Mouse (Mus musculus) kidney, embryonic 14.5 days (tissue): ENCODE data around the gene Ifna4. TPM values are rescaled to one million over a fixed set of nuclear protein-coding genes. Genes with fewer than 3 reads are reported as not detected.
"Not testable (repeated sequence)": the region's sequence is repeated elsewhere in the genome, so short reads cannot be mapped to it uniquely, and the experiment has no call there.

Experiments
- ATAC-seq: fragments of 200-750 bp; cut with Nextera tagmentation; 2 replicates; pipeline ENCODE4 v1.8.0; 2017; ENCODE audit warnings: moderate number of reproducible peaks, mild to moderate bottlenecking, moderate TSS enrichment, moderate library complexity; ENCODE audit not compliant: low FRiP score, low TSS enrichment
- H3K27ac ChIP-seq: fragments of 300-500 bp; sonication (generic); 2 replicates; pipeline ENCODE4 v1.5.1; 2014; ENCODE audit warnings: low read depth, mild to moderate bottlenecking, low read length, moderate library complexity, mixed read lengths
- H3K27me3 ChIP-seq: fragments of 300-500 bp; sonication (generic); 2 replicates; pipeline ENCODE4 v1.6.1; 2014; ENCODE audit warnings: mild to moderate bottlenecking, low read length; ENCODE audit not compliant: control insufficient read depth, insufficient read depth
- H3K36me3 ChIP-seq: fragments of 300-500 bp; sonication (generic); 2 replicates; pipeline ENCODE4 v1.6.1; 2014; ENCODE audit warnings: low read length, mixed read lengths; ENCODE audit not compliant: control insufficient read depth, insufficient read depth
- H3K4me1 ChIP-seq: fragments of 300-500 bp; sonication (generic); 2 replicates; pipeline ENCODE4 v1.6.1; 2014; ENCODE audit warnings: low read length, mixed read lengths; ENCODE audit not compliant: control insufficient read depth, insufficient read depth
- H3K4me2 ChIP-seq: fragments of 300-500 bp; sonication (generic); replicated peaks from 2 replicates; pipeline ENCODE4 v1.6.1; 2014; ENCODE audit warnings: low read depth, mild to moderate bottlenecking, low read length
- H3K4me3 ChIP-seq: fragments of 300-500 bp; sonication (generic); 2 replicates; pipeline ENCODE4 v1.5.1; 2014; ENCODE audit warnings: mild to moderate bottlenecking, low read length
- H3K9ac ChIP-seq: fragments of 300-500 bp; sonication (generic); 2 replicates; pipeline ENCODE4 v1.6.1; 2014; ENCODE audit warnings: low read depth, mild to moderate bottlenecking, low read length, moderate library complexity
- H3K9me3 ChIP-seq: fragments of 300-500 bp; sonication (generic); 2 replicates; pipeline ENCODE4 v1.6.1; 2016; ENCODE audit warnings: low read length; ENCODE audit not compliant: control insufficient read depth
- WGBS: fragments of 180-500 bp; shearing (Covaris S2); extraction: QIAGEN DNeasy Blood & Tissue Kit; methylation state at CpG from one replicate; pipeline ENCODE4 v1.1.7; 2014; 5-methylcytosine and 5-hydroxymethylcytosine counted together
- polyA plus RNA-seq: library from polyadenylated mRNA; unstranded; fragments of >200 nt; fragmentation: Nextera tagmentation; extraction: Ambion mirVana; gene quantifications from 2 replicates; pipeline ENCODE4 v1.2.1, GENCODE M21; 2014

The Ifna4 gene
- polyA plus RNA-seq, 1 experiment from 2014 or later, result not detected

GRCm38 (mm10) chr4:88822995-88823394 is 18.7 kb upstream of the Ifna4 start:
- Histone ChIP-seq H3K4me3 (no peak overlapping the region), H3K4me1 (no peaks in the 10 kb centered on the region), H3K9ac (no peak overlapping the region), H3K36me3 (no peaks in the 10 kb centered on the region), H3K9me3 (no peaks in the 10 kb centered on the region), H3K27me3 (no peaks in the 10 kb centered on the region), H3K4me2 (no peak overlapping the region), H3K27ac (no peak overlapping the region)
- 32% methylated on average over 4 of the region's 4 CpGs for WGBS
- ATAC-seq, result no peak

GRCm38 (mm10) chr4:88827116-88827515 is 14.5 kb upstream of the Ifna4 start, which contains the start of gene Ifna6:
Gene Ifna6 (plus strand): TSS chr4:88827416.
- H3K9me3 ChIP-seq, H3K4me1 ChIP-seq, H3K36me3 ChIP-seq, H3K27me3 ChIP-seq, H3K4me2 ChIP-seq, H3K9ac ChIP-seq, ATAC-seq, H3K4me3 ChIP-seq, H3K27ac ChIP-seq: not testable (repeated sequence)

DNA sequence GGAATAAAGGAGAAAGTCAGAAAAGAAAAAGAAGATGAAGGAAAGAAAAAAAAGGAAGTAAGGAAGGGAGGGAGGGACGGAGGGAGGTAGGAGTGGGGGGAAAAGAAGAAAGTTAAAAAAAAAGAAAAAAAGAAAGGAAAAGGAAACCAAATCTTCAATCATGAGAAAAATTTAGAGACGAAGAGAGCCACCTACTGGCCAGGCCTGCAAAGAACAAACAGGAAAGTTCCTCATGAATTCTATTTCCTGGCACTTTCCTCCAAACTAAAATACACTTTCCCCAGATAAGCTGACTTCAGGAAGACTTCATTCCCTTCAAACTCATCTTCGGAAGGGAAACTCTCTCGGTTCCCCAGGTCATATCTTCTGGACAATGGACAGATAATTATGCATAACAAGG is 11.1 kb upstream of the Ifna4 start:
- Histone ChIP-seq H3K4me3 (no peak overlapping the region), H3K9me3 (no peaks in the 10 kb centered on the region), H3K27ac (no peak overlapping the region), H3K27me3 (no peaks in the 10 kb centered on the region), H3K9ac (no peak overlapping the region), H3K36me3 (no peaks in the 10 kb centered on the region), H3K4me2 (no peak overlapping the region), H3K4me1 (no peaks in the 10 kb centered on the region)
- WGBS, result 25% methylated on average over 4 of the region's 4 CpGs
- no peak for ATAC-seq

GRCm38 (mm10) chr4:88835225-88835624 is 6.4 kb upstream of the Ifna4 start, which contains the start of gene Ifna5:
Gene Ifna5 (plus strand): TSS chr4:88835525.
- not testable (repeated sequence) for H3K9ac ChIP-seq, ATAC-seq, H3K27ac ChIP-seq, H3K27me3 ChIP-seq, H3K9me3 ChIP-seq, H3K4me1 ChIP-seq, H3K4me2 ChIP-seq, H3K4me3 ChIP-seq, H3K36me3 ChIP-seq
- WGBS, result 86% methylated on average over 1 of the region's 1 CpGs

DNA sequence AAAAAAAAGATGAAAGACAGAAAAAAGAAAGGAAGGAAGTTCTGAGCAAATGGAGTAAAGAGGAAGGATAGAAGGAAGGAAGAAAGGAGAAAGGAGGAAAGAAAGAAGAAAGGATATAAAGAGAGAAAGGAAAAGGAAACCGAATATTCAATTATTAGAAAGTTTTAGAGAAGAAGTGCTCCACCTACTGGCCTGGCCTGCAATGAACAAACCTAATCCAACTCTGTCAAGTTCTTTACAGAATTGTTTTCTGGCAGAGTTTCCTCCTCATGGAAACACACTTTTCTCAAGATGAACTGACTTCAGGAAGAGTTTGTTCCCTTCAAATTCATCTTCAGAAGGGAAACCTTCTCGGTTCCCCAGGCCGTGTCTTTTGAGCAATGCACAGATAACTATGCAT is 2.8 kb upstream of the Ifna4 start:
- Histone ChIP-seq H3K27me3 (no peaks in the 10 kb centered on the region), H3K4me2 (no peak overlapping the region), H3K36me3 (no peaks in the 10 kb centered on the region), H3K9ac (no peak overlapping the region), H3K27ac (no peak overlapping the region), H3K4me1 (no peaks in the 10 kb centered on the region), H3K4me3 (no peak overlapping the region), H3K9me3 (no peaks in the 10 kb centered on the region)
- ATAC-seq, result no peak
- 44% methylated on average over 3 of the region's 3 CpGs for WGBS

DNA sequence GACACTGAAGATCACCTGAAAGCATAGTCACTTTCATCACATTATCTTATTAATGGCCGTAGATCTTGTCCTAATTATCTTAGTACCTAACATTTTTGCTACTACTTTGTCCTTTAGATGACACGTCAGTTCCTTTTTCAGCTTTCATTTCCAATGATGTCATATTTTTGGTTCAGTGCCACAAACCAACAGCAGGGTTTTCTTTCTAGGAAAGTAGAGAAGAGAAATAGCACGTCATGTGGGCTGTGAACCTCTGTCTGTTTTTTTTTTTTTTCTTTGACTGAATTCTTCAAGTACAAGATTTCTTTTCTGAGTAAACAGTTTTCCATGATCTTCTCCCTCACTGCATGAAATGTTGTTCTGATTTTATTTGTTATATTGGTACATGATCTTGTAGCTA is 1.6 kb upstream of the Ifna4 start:
- no peak for ATAC-seq
- no peak overlapping the region for H3K9ac ChIP-seq
- no peaks in the 10 kb centered on the region for H3K9me3 ChIP-seq
- 77% methylated on average over 3 of the region's 3 CpGs for WGBS
- H3K4me2 ChIP-seq, result no peak overlapping the region
- H3K4me1 ChIP-seq, result no peaks in the 10 kb centered on the region
- H3K4me3 ChIP-seq, result no peak overlapping the region
- H3K27me3 ChIP-seq, result no peaks in the 10 kb centered on the region
- no peak overlapping the region for H3K27ac ChIP-seq
- no peaks in the 10 kb centered on the region for H3K36me3 ChIP-seq

GRCm38 (mm10) chr4:88845334-88845733 is 3.7 kb downstream of the Ifna4 start:
- Histone ChIP-seq H3K27ac (no peak overlapping the region), H3K4me3 (no peak overlapping the region), H3K4me2 (no peak overlapping the region), H3K9me3 (no peaks in the 10 kb centered on the region), H3K36me3 (no peaks in the 10 kb centered on the region), H3K9ac (no peak overlapping the region), H3K4me1 (no peaks in the 10 kb centered on the region), H3K27me3 (no peaks in the 10 kb centered on the region)
- no peak for ATAC-seq
- 53% methylated on average over 2 of the region's 2 CpGs for WGBS

GRCm38 (mm10) chr4:88849698-88850097 is 8.0 kb downstream of the Ifna4 start, which contains the start of gene Ifna1:
Gene Ifna1 (plus strand): TSS chr4:88850087.
- H3K36me3 ChIP-seq, result no peaks in the 10 kb centered on the region
- no peak for ATAC-seq
- 89% methylated on average over 1 of the region's 1 CpGs for WGBS
- no peak within 1 kb of the TSS for H3K4me2 ChIP-seq
- H3K27me3 ChIP-seq, result no peaks in the 10 kb centered on the region
- H3K9me3 ChIP-seq, result no peaks in the 10 kb centered on the region
- H3K4me3 ChIP-seq, result no peak within 1 kb of the TSS
- H3K27ac ChIP-seq, result no peak within 1 kb of the TSS
- H3K4me1 ChIP-seq, result no peaks in the 10 kb centered on the region
- H3K9ac ChIP-seq, result no peak within 1 kb of the TSS

GRCm38 (mm10) chr4:88851026-88851763 is 9.5 kb downstream of the Ifna4 start:
- Histone ChIP-seq H3K9me3 (no peaks in the 10 kb centered on the region), H3K4me3 (no peak overlapping the region), H3K4me2 (no peak overlapping the region), H3K4me1 (no peaks in the 10 kb centered on the region), H3K36me3 (no peaks in the 10 kb centered on the region), H3K27ac (no peak overlapping the region), H3K27me3 (no peaks in the 10 kb centered on the region), H3K9ac (no peak overlapping the region)
- no peak for ATAC-seq
- 82% methylated on average over 4 of the region's 4 CpGs for WGBS
